Mouse (Mus musculus) heart, embryonic 10.5 days (tissue): ENCODE results near the gene Fcho2. TPM values are rescaled to one million over a fixed set of nuclear protein-coding genes. Genes with fewer than 3 reads are reported as not detected.
"Not testable (repeated sequence)": the region's sequence is repeated elsewhere in the genome, so short reads cannot be mapped to it uniquely, and the experiment has no call there.

ENCODE experiments used
- DNase-seq: peaks from one replicate; pipeline ENCODE4 v3.0.0-alpha.2; 2017; ENCODE audit warnings: low spot score
- H3K27ac ChIP-seq: fragments of 300-500 bp; sonication (generic); 2 replicates; pipeline ENCODE4 v1.5.1; 2016; ENCODE audit warnings: mild to moderate bottlenecking
- H3K27me3 ChIP-seq: fragments of 300-500 bp; sonication (generic); 2 replicates; pipeline ENCODE4 v1.6.1; 2016; ENCODE audit warnings: mild to moderate bottlenecking; ENCODE audit not compliant: poor library complexity, insufficient read depth, severe bottlenecking
- H3K36me3 ChIP-seq: fragments of 300-500 bp; sonication (generic); 2 replicates; pipeline ENCODE4 v1.6.1; 2016; ENCODE audit warnings: mild to moderate bottlenecking, moderate library complexity
- H3K4me1 ChIP-seq: fragments of 300-500 bp; sonication (generic); 2 replicates; pipeline ENCODE4 v1.6.1; 2016; ENCODE audit warnings: mild to moderate bottlenecking
- H3K4me3 ChIP-seq: fragments of 300-500 bp; sonication (generic); 2 replicates; pipeline ENCODE4 v1.5.1; 2016; ENCODE audit warnings: mild to moderate bottlenecking, moderate library complexity
- H3K9me3 ChIP-seq: fragments of 300-500 bp; sonication (generic); 2 replicates; pipeline ENCODE4 v1.6.1; 2016; ENCODE audit warnings: mild to moderate bottlenecking, moderate library complexity
- WGBS: fragments of 180-500 bp; shearing (Covaris S2); methylation state at CpG from one replicate; pipeline ENCODE4 v1.1.7; 2016; 5-methylcytosine and 5-hydroxymethylcytosine counted together
- polyA plus RNA-seq: library from polyadenylated mRNA; unstranded; fragments of >200 nt; fragmentation: Nextera tagmentation; extraction: Ambion mirVana; gene quantifications from 2 replicates; pipeline ENCODE4 v1.2.1, GENCODE M21; 2016

The Fcho2 gene
- polyA plus RNA-seq, 1 experiment from 2014 or later = 30.2 TPM

GRCm38 (mm10) chr13:98817766-98818165 lies 2.5 kb upstream of the Fcho2 start:
- 71% methylated on average over 4 of the region's 4 CpGs for WGBS

DNA sequence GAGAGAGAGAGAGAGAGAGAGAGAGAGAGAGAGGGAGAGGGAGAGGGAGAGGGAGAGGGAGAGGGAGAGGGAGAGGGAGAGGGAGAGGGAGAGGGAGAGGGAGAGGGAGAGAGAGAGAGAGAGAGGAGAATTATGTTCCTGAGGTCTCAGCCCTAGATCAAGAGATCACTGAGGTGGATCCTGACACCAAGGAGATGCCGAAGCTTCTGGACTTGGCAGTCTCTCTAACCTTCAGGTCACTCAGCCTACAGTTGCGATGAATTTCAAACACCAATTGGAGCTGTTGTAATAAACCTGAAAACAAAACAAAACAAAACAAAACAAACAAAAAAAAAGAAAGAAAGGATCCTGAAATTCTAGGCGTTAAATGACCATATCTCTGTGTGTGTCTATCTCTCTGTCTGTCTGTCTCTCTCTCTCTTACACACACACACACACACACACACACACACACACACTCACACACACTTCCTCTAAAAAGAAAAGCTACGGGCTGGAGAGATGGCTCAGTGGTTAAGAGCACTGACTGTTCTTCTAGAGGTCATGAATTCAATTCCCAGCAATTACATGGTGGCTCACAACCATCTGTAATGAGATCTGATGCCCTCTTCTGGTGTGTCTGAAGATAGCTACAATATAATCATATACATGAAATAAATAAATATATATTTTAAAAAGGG lies 1.9 kb upstream of the Fcho2 start:
- not testable (repeated sequence) for H3K9me3 ChIP-seq, H3K36me3 ChIP-seq, H3K27me3 ChIP-seq, DNase-seq, H3K27ac ChIP-seq, H3K4me3 ChIP-seq
- 72% methylated on average over 4 of the region's 4 CpGs for WGBS
- H3K4me1 ChIP-seq = peaks cover 13% of the 10 kb centered on the region; the same call in 1 of the 2 replicates

More at GRCm38 (mm10) chr13:98817766-98818165, 2.5 kb upstream of the Fcho2 start:
- Histone ChIP-seq H3K27me3 (no peaks in the 10 kb centered on the region), H3K36me3 (no peaks in the 10 kb centered on the region), H3K4me3 (no peak overlapping the region), H3K27ac (no peak overlapping the region), H3K9me3 (no peaks in the 10 kb centered on the region), H3K4me1 (peaks cover 8% of the 10 kb centered on the region; the same call in 1 of the 2 replicates)
- DNase-seq = no peak

DNA sequence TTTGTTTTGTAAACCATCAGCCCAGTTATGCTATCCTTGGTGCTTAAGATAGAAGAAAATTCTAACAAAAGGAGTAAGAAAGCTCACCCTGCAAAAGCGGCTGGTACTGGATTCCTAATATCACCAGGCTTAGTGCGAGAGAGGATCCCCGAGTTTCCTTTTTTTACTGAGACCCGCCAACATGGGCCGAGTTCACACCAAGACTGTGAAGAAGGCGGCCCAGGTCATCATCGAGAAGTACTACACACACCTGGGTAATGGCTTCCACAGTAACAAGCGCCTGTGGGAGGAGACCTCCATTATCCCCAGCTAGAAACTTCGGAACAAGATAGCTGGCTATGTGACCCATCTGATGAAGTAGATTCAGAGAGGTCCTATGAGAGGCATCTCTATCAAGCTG lies 1.3 kb upstream of the Fcho2 start:
- H3K27ac ChIP-seq = no peak overlapping the region
- peaks cover 13% of the 10 kb centered on the region; the same call in 1 of the 2 replicates for H3K4me1 ChIP-seq
- no peak overlapping the region for H3K4me3 ChIP-seq
- H3K36me3 ChIP-seq = no peaks in the 10 kb centered on the region
- no peak for DNase-seq
- H3K27me3 ChIP-seq = no peaks in the 10 kb centered on the region
- H3K9me3 ChIP-seq = no peaks in the 10 kb centered on the region
- 77% methylated on average over 9 of the region's 9 CpGs for WGBS

DNA sequence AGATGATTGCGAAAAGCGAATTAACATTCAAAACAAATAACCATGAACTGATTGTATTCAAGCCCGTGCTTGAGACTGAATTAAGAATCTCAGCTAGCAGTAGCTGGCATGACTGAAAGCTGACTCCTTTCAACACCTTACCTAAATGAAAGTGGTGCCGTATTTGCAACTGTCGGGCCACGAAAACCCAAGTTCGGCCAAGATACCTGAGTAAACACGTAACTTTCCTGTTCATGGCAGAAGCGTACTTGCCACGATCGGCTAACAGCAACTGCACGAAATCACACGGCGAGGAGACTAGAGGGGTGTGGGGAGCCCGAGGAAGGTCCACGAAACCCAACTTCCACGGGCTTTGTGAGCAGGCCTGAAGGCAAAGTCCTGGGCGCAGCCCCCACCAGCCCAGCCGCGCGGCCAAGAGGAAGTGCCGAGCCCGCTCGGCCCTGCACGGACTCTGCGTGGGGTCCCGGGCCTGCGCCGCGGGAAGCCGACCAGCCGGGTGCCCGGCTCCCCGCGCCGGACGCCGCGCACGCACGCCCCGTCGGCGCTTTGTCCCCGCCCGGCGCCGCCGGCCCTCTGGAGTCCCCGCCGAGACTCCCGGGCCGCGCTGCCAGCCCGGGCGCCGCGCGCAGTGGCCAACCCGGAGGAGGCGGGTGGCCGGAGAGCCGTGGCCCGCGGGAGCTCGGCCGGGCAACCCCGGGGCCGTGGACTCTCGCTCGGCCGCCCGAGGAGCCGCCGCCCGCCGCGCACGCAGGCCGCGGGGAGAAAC lies 791 bp downstream of the Fcho2 start:
- WGBS = 2% methylated on average over 73 of the region's 81 CpGs
- Histone ChIP-seq H3K9me3 (no peaks in the 10 kb centered on the region), H3K4me1 (peaks cover 13% of the 10 kb centered on the region; the same call in 1 of the 2 replicates), H3K36me3 (no peaks in the 10 kb centered on the region), H3K4me3 (peak overlapping the region; percentile 92), H3K27me3 (no peaks in the 10 kb centered on the region), H3K27ac (peak overlapping the region; percentile 100)
- DNase-seq = peak; percentile 85

DNA sequence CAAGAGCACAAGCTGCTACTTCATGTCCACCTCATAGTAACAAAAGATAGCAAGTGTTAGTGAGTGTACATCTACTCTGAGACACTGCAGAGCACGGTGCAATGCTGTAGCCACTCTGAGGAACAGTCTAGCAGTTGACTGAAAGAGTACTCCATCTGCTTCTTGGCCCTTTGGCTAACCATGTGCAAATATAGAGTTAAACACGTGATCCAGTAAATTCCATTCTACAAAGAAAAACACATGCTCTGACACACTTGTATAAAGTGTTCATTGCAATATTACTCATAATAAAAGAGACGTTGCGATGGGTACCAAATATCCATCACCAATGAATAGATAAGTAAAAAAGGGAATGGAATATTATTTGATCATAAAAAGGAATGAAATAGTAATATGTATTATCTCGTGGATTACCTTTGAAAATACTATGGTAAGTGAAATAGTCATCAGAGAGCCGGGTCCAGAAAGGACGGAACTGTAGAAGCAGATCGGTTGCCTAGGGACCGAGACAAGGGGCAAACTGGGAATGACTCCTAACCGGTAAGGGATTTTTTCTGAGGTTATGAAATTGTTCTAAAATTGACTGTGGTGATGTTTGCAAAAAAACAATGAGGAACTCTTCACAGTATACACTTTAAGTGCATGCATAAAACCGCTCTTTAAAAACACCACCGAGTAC lies 1.5 kb downstream of the Fcho2 start:
- peak overlapping the region; percentile 92 for H3K4me3 ChIP-seq
- no peaks in the 10 kb centered on the region for H3K36me3 ChIP-seq
- DNase-seq = no peak
- peaks cover 13% of the 10 kb centered on the region; the same call in 1 of the 2 replicates for H3K4me1 ChIP-seq
- H3K9me3 ChIP-seq = no peaks in the 10 kb centered on the region
- no peaks in the 10 kb centered on the region for H3K27me3 ChIP-seq
- WGBS = 31% methylated on average over 12 of the region's 12 CpGs
- H3K27ac ChIP-seq = peak overlapping the region; percentile 100

DNA sequence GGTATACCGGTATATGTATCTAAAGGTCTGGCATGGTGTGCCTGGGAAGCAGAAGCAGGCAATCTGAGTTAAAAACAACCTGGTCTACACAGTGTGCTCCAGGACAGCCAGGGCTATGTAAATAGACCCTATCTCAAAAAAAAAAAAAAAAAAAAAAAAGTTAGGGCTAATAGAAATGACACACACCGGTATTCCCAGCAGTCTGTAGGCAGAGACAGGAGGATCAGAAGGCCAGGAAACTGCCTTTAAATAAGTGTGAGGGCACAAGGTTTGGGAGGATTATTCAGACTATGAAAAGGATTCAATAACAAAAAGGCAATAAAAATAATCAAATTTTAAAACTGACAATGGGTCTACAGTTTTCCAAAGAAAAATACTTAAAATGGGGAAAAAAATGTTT lies 2.1 kb downstream of the Fcho2 start:
- Histone ChIP-seq H3K4me3 (no peak overlapping the region), H3K9me3 (no peaks in the 10 kb centered on the region), H3K4me1 (peaks cover 13% of the 10 kb centered on the region; the same call in 1 of the 2 replicates), H3K36me3 (no peaks in the 10 kb centered on the region), H3K27ac (no peak overlapping the region), H3K27me3 (no peaks in the 10 kb centered on the region)
- DNase-seq = no peak
- WGBS = 66% methylated on average over 2 of the region's 2 CpGs

GRCm38 (mm10) chr13:98812285-98812684 lies 3.0 kb downstream of the Fcho2 start:
- Histone ChIP-seq H3K4me3 (no peak overlapping the region), H3K36me3 (no peaks in the 10 kb centered on the region), H3K4me1 (peaks cover 13% of the 10 kb centered on the region; the same call in 1 of the 2 replicates), H3K9me3 (no peaks in the 10 kb centered on the region), H3K27ac (no peak overlapping the region), H3K27me3 (no peaks in the 10 kb centered on the region)
- whole genome bisulfite sequencing = 63% methylated on average over 4 of the region's 4 CpGs
- DNase-seq = no peak

DNA sequence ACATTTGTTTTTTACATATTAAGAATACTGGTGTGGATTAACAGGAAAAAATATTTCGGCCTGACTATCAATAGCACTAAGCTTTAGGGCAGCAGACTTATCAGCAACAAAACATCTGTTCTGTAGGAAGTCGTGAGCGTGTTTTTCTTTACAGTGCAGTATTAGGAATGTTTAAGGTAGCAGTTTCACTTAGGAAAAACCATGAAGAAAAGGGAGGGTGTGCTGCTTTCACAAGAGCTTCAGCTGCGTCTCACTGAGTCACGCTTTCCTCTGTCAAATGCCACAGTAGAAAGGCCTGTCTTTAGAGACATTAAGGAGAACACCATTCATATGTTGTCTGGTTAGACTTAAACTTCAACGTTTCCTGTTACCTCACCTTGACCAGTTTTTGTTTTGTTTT lies 5.1 kb downstream of the Fcho2 start:
- Histone ChIP-seq H3K36me3 (peaks cover under 1% of the 10 kb centered on the region; the same call in 1 of the 2 replicates), H3K4me1 (peaks cover 8% of the 10 kb centered on the region; the same call in 1 of the 2 replicates), H3K27ac (peak overlapping the region; percentile 42; the same call in 1 of the 2 replicates), H3K27me3 (no peaks in the 10 kb centered on the region), H3K9me3 (no peaks in the 10 kb centered on the region), H3K4me3 (no peak overlapping the region)
- 45% methylated on average over 6 of the region's 6 CpGs for WGBS
- DNase-seq = no peak

DNA sequence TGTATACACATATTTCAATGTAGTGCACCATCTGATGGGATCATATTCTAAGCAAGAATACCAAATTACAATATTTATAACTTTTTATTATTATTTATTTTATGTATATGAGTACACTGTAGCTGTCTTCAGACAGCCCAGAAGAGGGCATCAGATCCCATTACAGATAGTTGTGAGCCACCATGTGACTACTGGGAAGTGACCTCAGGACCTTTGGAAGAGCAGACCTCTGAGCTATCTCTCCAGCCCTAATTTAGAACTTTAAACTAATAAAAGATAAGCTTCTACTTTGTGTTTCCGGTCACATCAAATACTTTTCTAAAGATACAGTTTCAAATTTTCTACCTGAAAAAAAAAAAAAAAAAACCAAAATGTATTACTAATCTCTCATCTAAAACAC lies 6.2 kb downstream of the Fcho2 start:
- WGBS = 51% methylated on average over 1 of the region's 1 CpGs
- H3K4me3 ChIP-seq = no peak overlapping the region

DNA sequence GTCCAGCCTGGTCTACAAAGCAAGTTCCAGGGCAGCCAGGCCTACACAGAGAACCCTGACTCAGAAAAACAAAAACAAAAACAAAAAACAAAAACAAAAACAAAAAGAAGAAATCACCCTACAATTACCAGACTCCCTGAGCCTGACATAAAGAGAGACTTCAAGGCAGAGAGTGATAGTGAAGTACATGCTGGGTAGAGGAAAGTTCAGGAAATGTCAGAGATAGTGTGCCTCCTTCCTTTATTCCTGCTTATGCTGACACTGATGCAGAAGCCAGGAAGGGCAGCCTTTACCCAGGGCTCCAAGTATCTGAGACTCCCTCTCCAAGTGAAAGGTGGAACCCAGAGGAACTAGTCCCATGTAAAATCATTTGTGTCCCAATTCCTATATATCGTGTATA lies 10.8 kb downstream of the Fcho2 start:
- H3K36me3 ChIP-seq = peaks cover 47% of the 10 kb centered on the region
- WGBS = 82% methylated on average over 1 of the region's 1 CpGs

More for the DNA sequence above, 6.2 kb downstream of the Fcho2 start:
- H3K36me3 ChIP-seq = peaks cover 11% of the 10 kb centered on the region
- peaks cover 8% of the 10 kb centered on the region; the same call in 1 of the 2 replicates for H3K4me1 ChIP-seq
- DNase-seq = no peak
- no peak overlapping the region for H3K27ac ChIP-seq
- H3K27me3 ChIP-seq = no peaks in the 10 kb centered on the region
- no peaks in the 10 kb centered on the region for H3K9me3 ChIP-seq

GRCm38 (mm10) chr13:98803699-98804098 lies 11.6 kb downstream of the Fcho2 start:
- peaks cover 51% of the 10 kb centered on the region for H3K36me3 ChIP-seq
- H3K27ac ChIP-seq = no peak overlapping the region
- 81% methylated on average over 4 of the region's 4 CpGs for WGBS
- no peaks in the 10 kb centered on the region for H3K4me1 ChIP-seq
- no peak overlapping the region for H3K4me3 ChIP-seq
- no peaks in the 10 kb centered on the region for H3K9me3 ChIP-seq
- DNase-seq = no peak
- H3K27me3 ChIP-seq = no peaks in the 10 kb centered on the region

More for the DNA sequence above, 10.8 kb downstream of the Fcho2 start:
- H3K4me3 ChIP-seq = no peak overlapping the region
- H3K9me3 ChIP-seq = no peaks in the 10 kb centered on the region
- H3K4me1 ChIP-seq = no peaks in the 10 kb centered on the region
- no peaks in the 10 kb centered on the region for H3K27me3 ChIP-seq
- H3K27ac ChIP-seq = no peak overlapping the region
- DNase-seq = no peak

- 85% methylated on average over 3 of the region's 3 CpGs for WGBS
- H3K9me3 ChIP-seq = no peaks in the 10 kb centered on the region
- no peaks in the 10 kb centered on the region for H3K4me1 ChIP-seq
- H3K27ac ChIP-seq = no peak overlapping the region
- peaks cover 54% of the 10 kb centered on the region for H3K36me3 ChIP-seq
- no peak overlapping the region for H3K4me3 ChIP-seq
- no peak for DNase-seq
- no peaks in the 10 kb centered on the region for H3K27me3 ChIP-seq
These were observed 12.3 kb downstream of the Fcho2 start for GRCm38 (mm10) chr13:98802957-98803356.

GRCm38 (mm10) chr13:98795511-98795910 lies 19.7 kb downstream of the Fcho2 start:
- 97% methylated on average over 3 of the region's 3 CpGs for WGBS
- H3K36me3 ChIP-seq = peaks cover 39% of the 10 kb centered on the region
- no peaks in the 10 kb centered on the region for H3K4me1 ChIP-seq
- H3K27me3 ChIP-seq = no peaks in the 10 kb centered on the region
- no peak for DNase-seq
- H3K4me3 ChIP-seq = no peak overlapping the region
- no peak overlapping the region for H3K27ac ChIP-seq
- H3K9me3 ChIP-seq = no peaks in the 10 kb centered on the region
